Mouse (Mus musculus): ENCODE results near the gene Nfyc. TPM values are rescaled to one million over a fixed set of nuclear protein-coding genes. Genes with fewer than 3 reads are reported as not detected.

The Nfyc gene
- polyA plus RNA-seq (2016; fragmentation: Nextera tagmentation; extraction: Ambion mirVana) = 117 and 118 TPM in 2 replicates

DNA sequence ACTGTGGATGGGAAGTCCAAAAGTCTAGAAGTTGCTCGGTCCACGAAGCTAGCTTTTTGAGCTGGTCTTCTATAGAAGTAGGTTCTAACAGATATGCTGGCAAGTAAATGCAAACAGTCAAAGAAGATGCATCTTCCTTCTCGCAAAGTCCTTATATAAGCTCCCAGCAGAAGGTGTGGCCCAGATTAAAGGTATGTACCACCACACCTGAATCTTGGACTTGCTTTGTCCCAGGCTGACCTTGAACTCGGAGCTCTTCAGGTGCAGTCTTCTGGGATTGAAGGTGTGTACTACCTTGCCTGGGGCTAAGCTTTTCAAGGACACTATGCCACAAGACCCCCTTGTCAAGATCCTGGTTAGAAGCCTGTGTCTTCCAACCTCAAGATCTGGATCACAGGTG, at the start of gene Nfyc:
TSS of gene Nfyc (minus strand) at position 101 of the 400 bp plus-strand sequence.
- 84% methylated on average over 4 of the region's 4 CpGs for WGBS
- Histone ChIP-seq H3K9me3 (no peaks in the 10 kb centered on the region), H3K27ac (no peak within 1 kb of the TSS), H3K27me3 (no peaks in the 10 kb centered on the region), H3K36me3 (no peaks in the 10 kb centered on the region), H3K4me3 (replicated peaks) (no peak within 1 kb of the TSS), H3K4me1 (replicated peaks) (no peaks in the 10 kb centered on the region), H3K9ac (replicated peaks) (no peak within 1 kb of the TSS), H3K4me2 (no peak within 1 kb of the TSS)
- ATAC-seq (ENCODE audit: insufficient number of reproducible peaks, insufficient read depth, low FRiP score, low TSS enrichment, low read depth) = no peak

DNA sequence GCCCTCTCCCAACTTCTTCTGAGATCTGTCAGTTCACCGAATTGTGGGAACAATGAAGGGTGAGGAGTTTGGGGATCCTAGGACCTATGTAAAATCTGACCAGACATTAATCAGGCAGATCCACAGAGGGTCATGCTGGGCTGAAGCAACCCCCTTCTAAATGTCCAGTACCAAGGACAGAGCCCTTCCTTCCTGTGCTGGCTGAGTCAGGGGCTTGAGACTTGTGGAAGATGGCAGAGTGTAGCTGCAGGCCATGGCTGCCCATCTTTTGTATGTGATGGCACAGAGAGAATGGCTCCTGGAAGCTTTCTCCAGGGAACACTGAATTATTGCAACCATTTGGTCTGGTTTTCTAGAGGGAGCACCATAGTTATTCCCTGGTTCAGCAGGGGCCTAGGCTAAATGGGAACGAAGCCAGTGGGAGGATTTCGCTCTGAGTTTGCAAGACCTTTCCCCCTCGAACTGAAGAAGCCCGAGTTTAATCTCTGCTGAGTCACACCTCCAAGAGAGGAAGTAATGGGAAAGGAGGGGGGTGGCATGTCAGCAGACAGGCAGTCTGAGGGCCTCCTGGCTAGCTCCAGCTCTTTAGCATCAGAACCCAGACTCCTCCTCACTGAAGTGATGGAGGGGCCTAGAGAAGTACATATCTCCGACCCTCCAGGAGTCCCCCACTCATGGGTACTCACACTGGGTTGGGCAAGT, 49.5 kb upstream of the Nfyc start:
- Histone ChIP-seq H3K4me3 (replicated peaks) (no peak overlapping the region), H3K4me1 (replicated peaks) (peaks cover 21% of the 10 kb centered on the region), H3K36me3 (no peaks in the 10 kb centered on the region), H3K27ac (no peak overlapping the region), H3K9me3 (no peaks in the 10 kb centered on the region), H3K9ac (replicated peaks) (no peak overlapping the region), H3K27me3 (no peaks in the 10 kb centered on the region), H3K4me2 (no peak overlapping the region)
- WGBS = 59% methylated on average over 6 of the region's 6 CpGs
- no peak for ATAC-seq (ENCODE audit: insufficient number of reproducible peaks, insufficient read depth, low FRiP score, low TSS enrichment, low read depth)

DNA sequence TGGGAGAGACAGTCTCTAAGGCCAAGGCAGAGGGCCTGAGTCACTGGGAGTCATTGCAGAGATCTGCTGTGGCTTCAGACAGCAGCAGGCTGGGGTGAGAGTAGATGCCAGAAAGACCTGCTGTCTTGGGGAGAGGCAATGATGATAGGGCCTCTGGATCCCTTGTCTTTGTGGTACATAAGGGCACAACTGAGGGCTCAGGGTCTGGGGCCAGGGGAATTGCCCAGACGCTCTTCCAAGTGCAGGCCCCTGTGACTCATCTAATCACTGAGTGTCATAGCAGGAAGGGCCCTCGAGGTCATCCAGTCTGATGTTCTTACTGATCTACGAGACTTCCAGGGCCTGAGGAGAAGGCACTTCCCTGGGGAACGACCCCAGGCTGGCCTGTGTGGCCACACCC, 48.0 kb upstream of the Nfyc start:
- Histone ChIP-seq H3K4me3 (replicated peaks) (no peak overlapping the region), H3K36me3 (no peaks in the 10 kb centered on the region), H3K4me1 (replicated peaks) (peaks cover 13% of the 10 kb centered on the region), H3K27ac (no peak overlapping the region), H3K9ac (replicated peaks) (no peak overlapping the region), H3K4me2 (no peak overlapping the region), H3K27me3 (no peaks in the 10 kb centered on the region), H3K9me3 (no peaks in the 10 kb centered on the region)
- WGBS = 32% methylated on average over 4 of the region's 4 CpGs
- ATAC-seq (ENCODE audit: insufficient number of reproducible peaks, insufficient read depth, low FRiP score, low TSS enrichment, low read depth) = no peak

DNA sequence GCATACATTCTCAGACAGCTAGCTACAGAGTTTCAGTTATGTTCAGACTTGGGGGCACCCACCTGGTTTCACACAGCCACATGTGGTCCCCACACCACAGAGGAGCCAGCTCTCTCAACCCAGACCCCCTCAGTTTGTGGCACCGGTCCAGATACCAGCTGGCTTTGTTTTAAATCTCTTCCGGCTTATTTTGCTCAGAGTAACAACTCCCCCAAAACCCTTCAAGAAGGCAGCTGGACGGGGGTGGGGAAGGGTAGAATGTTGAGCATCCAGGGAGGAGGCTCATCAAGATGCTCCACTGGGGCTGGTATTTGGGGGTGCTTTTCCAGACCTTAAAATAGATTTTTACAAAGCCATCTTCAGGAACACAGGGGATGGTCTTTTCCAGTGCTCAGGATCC, 47.4 kb upstream of the Nfyc start:
- H3K9ac ChIP-seq (replicated peaks) = no peak overlapping the region
- no peaks in the 10 kb centered on the region for H3K27me3 ChIP-seq
- no peak overlapping the region for H3K4me2 ChIP-seq
- no peaks in the 10 kb centered on the region for H3K36me3 ChIP-seq
- H3K4me1 ChIP-seq (replicated peaks) = peaks cover 13% of the 10 kb centered on the region
- no peaks in the 10 kb centered on the region for H3K9me3 ChIP-seq
- ATAC-seq (ENCODE audit: insufficient number of reproducible peaks, insufficient read depth, low FRiP score, low TSS enrichment, low read depth) = no peak
- WGBS = 66% methylated on average over 3 of the region's 3 CpGs
- H3K4me3 ChIP-seq (replicated peaks) = no peak overlapping the region
- H3K27ac ChIP-seq = no peak overlapping the region

DNA sequence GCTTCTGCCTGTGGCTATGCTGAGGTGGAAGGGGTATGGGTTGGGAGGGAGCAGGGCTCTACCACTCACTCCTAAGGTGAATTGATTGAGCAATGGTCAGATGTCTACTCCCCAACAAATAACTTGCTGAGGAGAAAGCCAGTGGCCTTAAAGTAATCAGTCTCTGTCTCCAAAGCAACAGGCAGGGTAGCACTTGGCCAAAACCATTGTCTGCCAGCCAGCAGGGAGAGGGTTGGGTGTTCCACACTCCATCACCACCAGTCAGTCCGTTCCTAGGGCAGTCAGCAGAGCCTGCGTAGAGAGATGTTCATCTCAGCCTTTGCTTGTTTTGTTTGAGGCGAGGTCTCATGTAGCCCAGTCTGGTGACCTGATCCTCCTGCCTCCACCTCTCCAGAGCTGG, 44.6 kb upstream of the Nfyc start:
- ATAC-seq (ENCODE audit: insufficient number of reproducible peaks, insufficient read depth, low FRiP score, low TSS enrichment, low read depth) = no peak
- 0 out of 2 replicates have a peak, but pooled peaks cover 4% of the 10 kb centered on the region for H3K27me3 ChIP-seq
- WGBS = 78% methylated on average over 3 of the region's 3 CpGs

DNA sequence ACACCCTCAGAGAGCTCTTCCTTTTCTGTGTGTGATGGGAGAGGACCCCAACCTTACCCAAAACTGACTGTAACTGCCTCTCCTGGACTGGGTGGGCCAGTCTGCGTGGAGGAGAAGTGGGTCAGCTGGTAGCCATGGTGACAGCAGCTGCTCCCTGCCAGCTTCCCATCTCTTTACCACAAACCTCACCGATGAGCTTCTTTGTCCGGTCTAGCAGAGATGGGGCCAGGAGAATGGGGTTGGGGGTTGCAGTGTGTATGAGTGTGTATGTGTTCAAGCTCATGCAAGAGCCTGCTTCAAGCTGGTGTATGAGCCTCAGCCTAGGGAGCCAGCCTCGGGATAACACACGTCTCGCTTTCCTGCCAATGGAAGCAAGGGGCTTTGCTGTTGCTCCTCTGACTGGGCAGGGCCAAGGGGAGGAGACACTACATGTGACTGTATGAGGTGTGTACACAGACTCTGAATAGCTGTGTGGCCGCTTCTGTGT, 38.9 kb upstream of the Nfyc start:
- Histone ChIP-seq H3K4me3 (replicated peaks) (no peak overlapping the region), H3K36me3 (no peaks in the 10 kb centered on the region), H3K4me2 (no peak overlapping the region), H3K4me1 (replicated peaks) (no peaks in the 10 kb centered on the region), H3K9ac (replicated peaks) (no peak overlapping the region), H3K27me3 (peaks cover 12% of the 10 kb centered on the region; the same call in 1 of the 2 replicates), H3K9me3 (no peaks in the 10 kb centered on the region), H3K27ac (no peak overlapping the region)
- WGBS = 65% methylated on average over 7 of the region's 7 CpGs
- ATAC-seq (ENCODE audit: insufficient number of reproducible peaks, insufficient read depth, low FRiP score, low TSS enrichment, low read depth) = no peak

More for the DNA sequence above, 44.6 kb upstream of the Nfyc start:
- Histone ChIP-seq H3K27ac (no peak overlapping the region), H3K9ac (replicated peaks) (no peak overlapping the region), H3K4me2 (no peak overlapping the region), H3K4me3 (replicated peaks) (no peak overlapping the region), H3K9me3 (no peaks in the 10 kb centered on the region), H3K36me3 (no peaks in the 10 kb centered on the region), H3K4me1 (replicated peaks) (peaks cover 5% of the 10 kb centered on the region; the same call in 1 of the 2 replicates)

DNA sequence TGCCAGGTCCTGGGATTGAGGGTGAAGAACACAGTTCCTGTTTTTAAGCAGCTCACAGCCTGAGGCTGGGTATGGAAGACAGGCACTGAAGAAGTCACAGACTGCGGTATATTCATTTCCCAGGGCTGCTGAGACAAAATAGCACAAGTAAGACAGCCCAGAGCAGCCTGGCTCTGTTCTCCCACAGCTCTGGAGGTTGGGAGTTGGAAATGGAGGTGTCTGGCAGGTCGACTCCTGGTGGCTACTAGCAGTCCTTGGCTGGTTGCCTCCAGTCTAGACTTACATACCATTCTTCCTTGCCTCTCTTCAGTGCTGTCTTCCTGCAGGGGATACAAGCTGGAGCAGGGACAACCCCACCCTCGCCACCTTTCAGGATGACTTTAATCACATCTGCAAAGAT, 37.6 kb upstream of the Nfyc start:
- Histone ChIP-seq H3K9ac (replicated peaks) (no peak overlapping the region), H3K4me2 (no peak overlapping the region), H3K36me3 (no peaks in the 10 kb centered on the region), H3K4me1 (replicated peaks) (no peaks in the 10 kb centered on the region), H3K27ac (no peak overlapping the region), H3K9me3 (no peaks in the 10 kb centered on the region), H3K4me3 (replicated peaks) (no peak overlapping the region), H3K27me3 (peaks cover 12% of the 10 kb centered on the region; the same call in 1 of the 2 replicates)
- WGBS = 71% methylated on average over 3 of the region's 3 CpGs
- no peak for ATAC-seq (ENCODE audit: insufficient number of reproducible peaks, insufficient read depth, low FRiP score, low TSS enrichment, low read depth)

DNA sequence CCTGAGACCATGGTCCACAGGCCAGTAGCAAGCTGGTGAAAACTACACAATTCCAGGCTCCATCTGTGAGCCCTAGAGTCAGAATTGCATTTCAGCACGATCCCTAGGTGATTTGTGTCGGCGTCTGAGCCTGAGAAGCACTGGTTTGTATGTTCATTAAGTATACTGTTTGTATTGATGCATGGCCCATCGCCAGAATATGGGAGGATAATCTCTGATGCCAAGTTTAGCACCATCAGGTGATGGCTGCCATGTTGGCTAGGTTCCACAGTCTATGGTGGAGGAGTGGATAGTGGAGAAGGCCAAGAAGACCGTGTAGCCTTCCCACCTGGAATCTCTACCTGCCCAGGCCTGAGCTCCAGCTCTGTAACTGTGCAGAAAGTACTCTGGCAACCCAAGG, 36.9 kb upstream of the Nfyc start:
- no peaks in the 10 kb centered on the region for H3K36me3 ChIP-seq
- H3K4me3 ChIP-seq (replicated peaks) = no peak overlapping the region
- H3K27me3 ChIP-seq = peaks cover 12% of the 10 kb centered on the region; the same call in 1 of the 2 replicates
- no peaks in the 10 kb centered on the region for H3K9me3 ChIP-seq
- H3K9ac ChIP-seq (replicated peaks) = no peak overlapping the region
- no peak for ATAC-seq (ENCODE audit: insufficient number of reproducible peaks, insufficient read depth, low FRiP score, low TSS enrichment, low read depth)
- no peaks in the 10 kb centered on the region for H3K4me1 ChIP-seq (replicated peaks)
- no peak overlapping the region for H3K4me2 ChIP-seq
- 73% methylated on average over 5 of the region's 5 CpGs for WGBS
- no peak overlapping the region for H3K27ac ChIP-seq

DNA sequence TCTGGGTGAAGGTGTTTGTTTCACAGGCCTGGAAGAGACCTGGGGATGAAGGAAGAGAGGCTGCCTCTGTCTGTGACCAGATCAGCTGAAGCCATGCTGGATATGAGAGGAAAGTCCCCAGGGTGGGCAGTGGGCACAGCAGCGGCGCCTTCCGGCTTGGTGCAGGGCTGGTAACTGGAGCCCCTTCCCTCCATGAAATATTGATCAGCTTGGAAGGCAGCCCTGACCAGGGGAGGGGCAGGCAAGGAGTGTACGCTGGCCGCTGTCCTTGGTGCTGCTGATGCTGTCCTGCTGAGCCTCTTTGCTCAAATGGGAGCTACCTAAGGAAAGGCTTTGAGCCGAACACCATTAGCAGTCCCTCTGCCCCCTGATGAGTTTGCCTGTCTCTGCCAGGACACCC, 34.8 kb upstream of the Nfyc start:
- Histone ChIP-seq H3K9ac (replicated peaks) (no peak overlapping the region), H3K27ac (no peak overlapping the region), H3K9me3 (no peaks in the 10 kb centered on the region), H3K36me3 (no peaks in the 10 kb centered on the region), H3K4me1 (replicated peaks) (no peaks in the 10 kb centered on the region), H3K4me2 (no peak overlapping the region), H3K4me3 (replicated peaks) (no peak overlapping the region), H3K27me3 (peaks cover 9% of the 10 kb centered on the region; the same call in 1 of the 2 replicates)
- WGBS = under 1% methylated on average over 6 of the region's 6 CpGs
- peak; percentile 71 for ATAC-seq (ENCODE audit: insufficient number of reproducible peaks, insufficient read depth, low FRiP score, low TSS enrichment, low read depth)

DNA sequence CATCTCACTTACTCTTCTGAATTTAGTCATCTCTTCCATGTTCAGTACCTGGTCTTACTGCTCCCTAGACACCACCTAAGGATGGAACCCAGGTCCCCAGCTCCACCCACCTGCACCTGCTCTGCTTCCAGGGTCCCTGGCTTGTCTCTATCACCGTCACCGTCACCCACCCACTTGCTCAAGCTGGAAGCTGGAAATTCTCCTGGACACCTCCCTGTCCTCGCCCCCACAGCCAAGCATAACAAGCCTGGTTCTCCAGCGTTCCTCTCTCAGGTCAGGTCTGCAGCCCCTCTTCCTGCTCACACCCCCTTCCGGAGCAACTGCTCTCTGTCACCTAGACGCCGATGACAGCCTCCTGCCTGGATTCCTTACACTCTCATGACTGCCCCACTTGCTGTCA, 28.5 kb upstream of the Nfyc start:
- H3K9me3 ChIP-seq = no peaks in the 10 kb centered on the region
- 63% methylated on average over 7 of the region's 7 CpGs for WGBS
- H3K4me2 ChIP-seq = no peak overlapping the region
- peaks cover 5% of the 10 kb centered on the region; the same call in 1 of the 2 replicates for H3K4me1 ChIP-seq (replicated peaks)
- peaks cover 36% of the 10 kb centered on the region for H3K27me3 ChIP-seq
- no peak overlapping the region for H3K4me3 ChIP-seq (replicated peaks)
- H3K27ac ChIP-seq = no peak overlapping the region
- no peaks in the 10 kb centered on the region for H3K36me3 ChIP-seq
- no peak overlapping the region for H3K9ac ChIP-seq (replicated peaks)
- no peak for ATAC-seq (ENCODE audit: insufficient number of reproducible peaks, insufficient read depth, low FRiP score, low TSS enrichment, low read depth)

DNA sequence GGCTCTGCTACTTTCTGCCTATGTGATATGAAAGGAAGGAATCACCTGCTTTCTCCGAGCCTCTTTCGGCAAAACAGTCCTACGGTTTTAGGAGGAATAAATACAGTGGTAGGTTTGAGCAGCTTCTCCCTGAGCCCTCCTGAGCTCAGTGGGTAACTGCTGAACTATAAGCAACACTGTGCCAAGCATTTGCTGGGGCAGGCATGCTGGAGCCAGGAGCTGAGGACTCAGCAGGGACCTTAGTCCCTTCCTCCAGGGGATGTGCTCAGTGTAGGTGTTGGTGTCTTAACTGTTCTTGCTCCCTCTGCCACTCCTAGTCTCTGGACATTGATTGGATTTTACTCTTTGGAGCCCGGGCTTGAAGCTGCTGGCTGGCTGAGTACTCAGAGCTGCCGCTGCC, 25.0 kb upstream of the Nfyc start:
- WGBS = 41% methylated on average over 5 of the region's 5 CpGs
- Histone ChIP-seq H3K9me3 (peaks cover 5% of the 10 kb centered on the region), H3K9ac (replicated peaks) (no peak overlapping the region), H3K4me3 (replicated peaks) (no peak overlapping the region), H3K27me3 (peaks cover 64% of the 10 kb centered on the region), H3K4me2 (no peak overlapping the region), H3K4me1 (replicated peaks) (peaks cover 5% of the 10 kb centered on the region; the same call in 1 of the 2 replicates), H3K27ac (no peak overlapping the region), H3K36me3 (no peaks in the 10 kb centered on the region)
- no peak for ATAC-seq (ENCODE audit: insufficient number of reproducible peaks, insufficient read depth, low FRiP score, low TSS enrichment, low read depth)
